Mouse (Mus musculus) limb, embryonic 14.5 days (tissue): Measurements from ENCODE around the gene Rbfox1. TPM values are rescaled to one million over a fixed set of nuclear protein-coding genes. Genes with fewer than 3 reads are reported as not detected.

Experiments
- ATAC-seq: fragments of 200-750 bp; cut with Nextera tagmentation; 2 replicates; pipeline ENCODE4 v1.8.0; 2017; ENCODE audit warnings: low read depth, moderate number of reproducible peaks, moderate TSS enrichment; ENCODE audit not compliant: low FRiP score
- DNase-seq: peaks from one replicate; pipeline ENCODE4 v3.0.0-alpha.2; 2015; ENCODE audit warnings: low spot score
- H3K27ac ChIP-seq: fragments of 300-500 bp; sonication (generic); replicated peaks from 2 replicates; pipeline ENCODE4 v1.5.1; 2014; ENCODE audit warnings: low read depth, mild to moderate bottlenecking, low read length, moderate library complexity, mixed read lengths
- H3K27me3 ChIP-seq: fragments of 300-500 bp; sonication (generic); 2 replicates; pipeline ENCODE4 v1.6.1; 2014; ENCODE audit warnings: low read length, mixed read lengths; ENCODE audit not compliant: control insufficient read depth, insufficient read depth
- H3K36me3 ChIP-seq: fragments of 300-500 bp; sonication (generic); 2 replicates; pipeline ENCODE4 v1.6.1; 2014; ENCODE audit warnings: mild to moderate bottlenecking, low read length, moderate library complexity, mixed read lengths; ENCODE audit not compliant: control insufficient read depth, insufficient read depth
- H3K4me1 ChIP-seq: fragments of 300-500 bp; sonication (generic); 2 replicates; pipeline ENCODE4 v1.6.1; 2014; ENCODE audit warnings: antibody characterized with exemption, low read length, mixed read lengths; ENCODE audit not compliant: control insufficient read depth, insufficient read depth
- H3K4me2 ChIP-seq: fragments of 300-500 bp; sonication (generic); replicated peaks from 2 replicates; pipeline ENCODE4 v1.6.1; 2014; ENCODE audit warnings: low read depth, mild to moderate bottlenecking, low read length, moderate library complexity; ENCODE audit not compliant: severe bottlenecking
- H3K4me3 ChIP-seq: fragments of 300-500 bp; sonication (generic); replicated peaks from 2 replicates; pipeline ENCODE4 v1.5.1; 2014; ENCODE audit warnings: low read length
- H3K9ac ChIP-seq: fragments of 300-500 bp; sonication (generic); 2 replicates; pipeline ENCODE4 v1.6.1; 2014; ENCODE audit warnings: mild to moderate bottlenecking, low read depth, low read length, moderate library complexity; ENCODE audit not compliant: severe bottlenecking
- H3K9me3 ChIP-seq: fragments of 300-500 bp; sonication (generic); 2 replicates; pipeline ENCODE4 v1.6.1; 2016; ENCODE audit warnings: low read length; ENCODE audit not compliant: control insufficient read depth
- POLR2A ChIP-seq: fragments of 200-500 bp; IDR thresholded peaks from 2 replicates; pipeline ENCODE4 v1.8.0; 2012; ENCODE audit warnings: inconsistent platforms, mild to moderate bottlenecking, moderate library complexity, borderline replicate concordance; ENCODE audit not compliant: insufficient read depth, insufficient read length; ENCODE audit errors: extremely low read depth
- WGBS: fragments of 180-500 bp; shearing (Covaris S2); extraction: QIAGEN DNeasy Blood & Tissue Kit; methylation state at CpG from one replicate; pipeline ENCODE4 v1.1.7; 2014; 5-methylcytosine and 5-hydroxymethylcytosine counted together
- polyA plus RNA-seq, 2 experiments: library from polyadenylated mRNA; depleted of rRNA in 1 of 2; stranded (reverse) in 1 of 2; unstranded in 1 of 2; fragments of >200 nt; fragmentation: Nextera tagmentation in 1 of 2; extraction: Ambion mirVana in 1 of 2; gene quantifications; 2 replicates each; pipeline versions ENCODE4 v1.2.1 to v1.2.3; 2012 to 2014

Rbfox1 gene
- polyA plus RNA-seq, 2 experiments, result 3.8 to 6.0 TPM

DNA sequence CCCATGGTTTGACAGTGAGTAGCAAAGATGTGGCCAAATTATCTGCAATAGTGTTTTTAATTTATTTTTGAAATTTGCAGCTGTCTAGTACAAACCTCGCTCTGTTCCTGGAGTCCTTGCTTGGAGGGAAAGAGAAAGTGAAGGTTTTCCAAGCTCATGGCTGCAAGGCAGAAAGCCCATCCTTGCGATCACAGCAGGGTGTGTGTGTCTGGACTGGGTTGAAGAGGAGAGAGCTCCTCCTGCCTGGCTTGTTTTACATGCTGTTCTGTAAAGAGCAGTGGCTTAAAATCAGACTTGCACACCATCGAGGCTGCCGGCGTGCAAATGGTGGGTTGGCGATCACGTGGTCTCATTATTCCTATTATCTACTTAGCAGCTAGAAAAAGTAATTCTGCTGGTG, 249.9 kb downstream of the Rbfox1 start:
- no peak overlapping the region for H3K4me3 ChIP-seq
- H3K4me2 ChIP-seq, result no peak overlapping the region
- DNase-seq (no peak), ATAC-seq (no peak)
- no peaks in the 10 kb centered on the region for H3K27me3 ChIP-seq
- 56% methylated on average over 1 of the region's 7 CpGs for WGBS
- H3K9ac ChIP-seq, result no peak overlapping the region
- no peaks in the 10 kb centered on the region for H3K4me1 ChIP-seq
- H3K27ac ChIP-seq, result no peak overlapping the region
- no peak for TF ChIP-seq POLR2A
- no peaks in the 10 kb centered on the region for H3K36me3 ChIP-seq
- H3K9me3 ChIP-seq, result no peaks in the 10 kb centered on the region

GRCm38 (mm10) chr16:6139432-6139831, 254.3 kb downstream of the Rbfox1 start:
- DNase-seq, result no peak
- WGBS, result 92% methylated on average over 1 of the region's 1 CpGs

DNA sequence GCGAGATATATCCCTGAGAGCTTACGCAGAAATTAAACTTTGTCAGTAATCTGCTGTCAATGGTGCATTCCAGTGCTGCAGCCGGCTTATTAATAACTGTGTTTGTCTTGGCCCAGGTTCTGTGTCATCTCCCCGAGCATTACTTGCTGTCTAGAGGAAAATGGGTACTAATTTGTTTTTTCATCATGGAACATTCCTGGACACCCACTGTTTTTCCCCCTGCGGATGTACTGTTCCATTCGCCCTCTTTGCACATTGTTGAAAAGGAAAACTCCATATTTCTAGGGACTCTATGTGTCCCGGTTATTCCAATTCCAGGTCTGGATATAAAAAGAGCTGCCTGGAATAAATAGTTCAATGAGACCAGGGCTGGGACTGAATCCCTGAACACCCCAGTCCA, 262.8 kb downstream of the Rbfox1 start:
- no peak for TF ChIP-seq POLR2A
- WGBS, result 80% methylated on average over 7 of the region's 7 CpGs
- Histone ChIP-seq H3K4me1 (no peaks in the 10 kb centered on the region), H3K4me2 (no peak overlapping the region), H3K36me3 (no peaks in the 10 kb centered on the region), H3K9ac (no peak overlapping the region), H3K27ac (no peak overlapping the region), H3K9me3 (no peaks in the 10 kb centered on the region), H3K4me3 (no peak overlapping the region), H3K27me3 (no peaks in the 10 kb centered on the region)
- no peak for DNase-seq
- no peak for ATAC-seq

More at GRCm38 (mm10) chr16:6139432-6139831, 254.3 kb downstream of the Rbfox1 start:
- TF ChIP-seq POLR2A, result no peak
- H3K27ac ChIP-seq, result no peak overlapping the region
- no peaks in the 10 kb centered on the region for H3K36me3 ChIP-seq
- no peaks in the 10 kb centered on the region for H3K27me3 ChIP-seq
- no peak overlapping the region for H3K4me2 ChIP-seq
- no peak overlapping the region for H3K4me3 ChIP-seq
- H3K9me3 ChIP-seq, result no peaks in the 10 kb centered on the region
- no peaks in the 10 kb centered on the region for H3K4me1 ChIP-seq
- no peak overlapping the region for H3K9ac ChIP-seq
- ATAC-seq, result no peak

DNA sequence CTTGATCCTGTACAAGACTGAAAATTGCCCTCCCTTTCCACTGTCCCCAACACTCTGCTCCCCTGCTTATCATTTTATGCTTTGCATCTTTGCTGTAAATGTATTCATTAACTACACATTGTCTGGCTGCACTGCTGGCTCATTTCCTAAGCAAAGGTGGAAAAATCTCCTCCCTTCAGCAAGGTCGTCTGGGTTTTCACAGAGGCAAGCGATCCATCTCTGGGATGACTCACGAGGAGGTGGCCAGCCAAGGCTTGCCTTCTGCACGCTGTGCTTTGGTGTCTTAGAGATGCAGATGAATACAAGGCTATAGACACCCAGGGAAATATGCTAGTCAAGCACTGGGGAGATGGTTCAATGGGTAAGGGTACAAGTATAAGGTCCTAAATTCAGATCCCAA, 264.2 kb downstream of the Rbfox1 start:
- Histone ChIP-seq H3K27me3 (no peaks in the 10 kb centered on the region), H3K27ac (no peak overlapping the region), H3K4me1 (no peaks in the 10 kb centered on the region), H3K4me3 (no peak overlapping the region), H3K9ac (no peak overlapping the region), H3K9me3 (no peaks in the 10 kb centered on the region), H3K4me2 (no peak overlapping the region), H3K36me3 (no peaks in the 10 kb centered on the region)
- 72% methylated on average over 4 of the region's 4 CpGs for WGBS
- no peak for TF ChIP-seq POLR2A
- ATAC-seq, result no peak
- no peak for DNase-seq

- Histone ChIP-seq H3K4me1 (no peaks in the 10 kb centered on the region), H3K27me3 (no peaks in the 10 kb centered on the region), H3K4me3 (no peak overlapping the region), H3K9ac (no peak overlapping the region), H3K9me3 (no peaks in the 10 kb centered on the region), H3K36me3 (no peaks in the 10 kb centered on the region), H3K4me2 (no peak overlapping the region), H3K27ac (no peak overlapping the region)
- DNase-seq, result no peak
- 53% methylated on average over 2 of the region's 2 CpGs for WGBS
- TF ChIP-seq POLR2A, result no peak
- no peak for ATAC-seq
These were observed 270.4 kb downstream of the Rbfox1 start for GRCm38 (mm10) chr16:6155556-6155955.

GRCm38 (mm10) chr16:6164476-6164875, 279.3 kb downstream of the Rbfox1 start:
- ATAC-seq (no peak), DNase-seq (no peak)
- H3K4me1 ChIP-seq, result no peaks in the 10 kb centered on the region
- no peak overlapping the region for H3K4me3 ChIP-seq
- 68% methylated on average over 4 of the region's 4 CpGs for WGBS
- TF ChIP-seq POLR2A, result no peak
- H3K4me2 ChIP-seq, result no peak overlapping the region
- no peaks in the 10 kb centered on the region for H3K27me3 ChIP-seq
- no peak overlapping the region for H3K9ac ChIP-seq
- no peak overlapping the region for H3K27ac ChIP-seq
- H3K36me3 ChIP-seq, result no peaks in the 10 kb centered on the region
- no peaks in the 10 kb centered on the region for H3K9me3 ChIP-seq
